Mouse (Mus musculus): Measurements from ENCODE around the gene Cd300lf. TPM values are rescaled to one million over a fixed set of nuclear protein-coding genes. Genes with fewer than 3 reads are reported as not detected.

The Cd300lf gene
- 1.1 and 1.3 TPM in 2 replicates for polyA plus RNA-seq (2015; fragmentation: Nextera tagmentation; extraction: Ambion mirVana)

GRCm38 (mm10) chr11:115133800-115134199 is at the start of gene Cd300lf:
Gene Cd300lf, minus strand, starts transcription at chr11:115133992.
- 72% methylated on average over 8 of the region's 8 CpGs for WGBS
- Histone ChIP-seq H3K27me3 (replicated peaks; ENCODE audit: control insufficient read depth, insufficient read depth, low read length) (no peaks in the 10 kb centered on the region), H3K9ac (ENCODE audit: low read depth, low read length) (no peak within 1 kb of the TSS), H3K4me3 (ENCODE audit: low read depth, low read length) (no peak within 1 kb of the TSS), H3K4me2 (replicated peaks; ENCODE audit: low read depth) (no peak within 1 kb of the TSS), H3K36me3 (ENCODE audit: control insufficient read depth, insufficient read depth) (no peaks in the 10 kb centered on the region), H3K4me1 (replicated peaks; ENCODE audit: control insufficient read depth, insufficient read depth, low read length) (no peaks in the 10 kb centered on the region), H3K9me3 (ENCODE audit: control insufficient read depth) (no peaks in the 10 kb centered on the region), H3K27ac (ENCODE audit: low read depth, low read length) (no peak within 1 kb of the TSS)
- ATAC-seq = no peak
- TF ChIP-seq CTCF (IDR thresholded peaks at IDR 0.05; ENCODE audit: low read depth) = no peak

- TF ChIP-seq CTCF (IDR thresholded peaks at IDR 0.05; ENCODE audit: low read depth) = peak; percentile 96
- Histone ChIP-seq H3K27ac (ENCODE audit: low read depth, low read length) (peak overlapping the region; percentile 46; the same call in 1 of the 2 replicates), H3K9ac (ENCODE audit: low read depth, low read length) (no peak overlapping the region), H3K4me3 (ENCODE audit: low read depth, low read length) (no peak overlapping the region), H3K27me3 (replicated peaks; ENCODE audit: control insufficient read depth, insufficient read depth, low read length) (no peaks in the 10 kb centered on the region), H3K4me1 (replicated peaks; ENCODE audit: control insufficient read depth, insufficient read depth, low read length) (peaks cover 6% of the 10 kb centered on the region; the same call in 1 of the 2 replicates), H3K4me2 (replicated peaks; ENCODE audit: low read depth) (no peak overlapping the region), H3K36me3 (ENCODE audit: control insufficient read depth, insufficient read depth) (peaks cover 31% of the 10 kb centered on the region; the same call in 1 of the 2 replicates), H3K9me3 (ENCODE audit: control insufficient read depth) (no peaks in the 10 kb centered on the region)
- 13% methylated on average over 12 of the region's 12 CpGs for WGBS
- ATAC-seq = peak; percentile 44
These were observed 48.3 kb upstream of the Cd300lf start for GRCm38 (mm10) chr11:115181913-115182638.

- 0 out of 2 replicates have a peak, but pooled peaks have one; percentile 11 for TF ChIP-seq CTCF (IDR thresholded peaks at IDR 0.05; ENCODE audit: low read depth)
- peaks cover 42% of the 10 kb centered on the region; the same call in 1 of the 2 replicates for H3K36me3 ChIP-seq (ENCODE audit: control insufficient read depth, insufficient read depth)
- no peak for ATAC-seq
- no peak overlapping the region for H3K9ac ChIP-seq (ENCODE audit: low read depth, low read length)
- no peak overlapping the region for H3K4me3 ChIP-seq (ENCODE audit: low read depth, low read length)
- no peak overlapping the region for H3K4me2 ChIP-seq (replicated peaks; ENCODE audit: low read depth)
- peaks cover 19% of the 10 kb centered on the region for H3K4me1 ChIP-seq (replicated peaks; ENCODE audit: control insufficient read depth, insufficient read depth, low read length)
- no peak overlapping the region; the same call in 1 of the 2 replicates for H3K27ac ChIP-seq (ENCODE audit: low read depth, low read length)
- H3K9me3 ChIP-seq (ENCODE audit: control insufficient read depth) = no peaks in the 10 kb centered on the region
- WGBS = 73% methylated on average over 6 of the region's 6 CpGs
- H3K27me3 ChIP-seq (replicated peaks; ENCODE audit: control insufficient read depth, insufficient read depth, low read length) = no peaks in the 10 kb centered on the region
These were observed 46.1 kb upstream of the Cd300lf start for GRCm38 (mm10) chr11:115179881-115180280.

- peak overlapping the region; percentile 50; the same call in 1 of the 2 replicates for H3K27ac ChIP-seq (ENCODE audit: low read depth, low read length)
- no peak for ATAC-seq
- no peaks in the 10 kb centered on the region for H3K9me3 ChIP-seq (ENCODE audit: control insufficient read depth)
- H3K27me3 ChIP-seq (replicated peaks; ENCODE audit: control insufficient read depth, insufficient read depth, low read length) = no peaks in the 10 kb centered on the region
- peaks cover 20% of the 10 kb centered on the region for H3K4me1 ChIP-seq (replicated peaks; ENCODE audit: control insufficient read depth, insufficient read depth, low read length)
- TF ChIP-seq CTCF (IDR thresholded peaks at IDR 0.05; ENCODE audit: low read depth) = no peak
- peaks cover 45% of the 10 kb centered on the region; the same call in 1 of the 2 replicates for H3K36me3 ChIP-seq (ENCODE audit: control insufficient read depth, insufficient read depth)
- H3K4me3 ChIP-seq (ENCODE audit: low read depth, low read length) = no peak overlapping the region
- H3K4me2 ChIP-seq (replicated peaks; ENCODE audit: low read depth) = peak overlapping the region; percentile 30; the same call in 1 of the 2 replicates
- 57% methylated on average over 6 of the region's 6 CpGs for WGBS
- no peak overlapping the region for H3K9ac ChIP-seq (ENCODE audit: low read depth, low read length)
These were observed 45.4 kb upstream of the Cd300lf start for GRCm38 (mm10) chr11:115179191-115179590.

GRCm38 (mm10) chr11:115178766-115179165 is 45.0 kb upstream of the Cd300lf start:
- 26% methylated on average over 2 of the region's 2 CpGs for WGBS
- peaks cover 24% of the 10 kb centered on the region for H3K4me1 ChIP-seq (replicated peaks; ENCODE audit: control insufficient read depth, insufficient read depth, low read length)
- H3K9ac ChIP-seq (ENCODE audit: low read depth, low read length) = 0 out of 2 replicates have a peak overlapping the region, but pooled peaks have one; percentile 7
- peak overlapping the region; percentile 50 for H3K27ac ChIP-seq (ENCODE audit: low read depth, low read length)
- TF ChIP-seq CTCF (IDR thresholded peaks at IDR 0.05; ENCODE audit: low read depth) = no peak
- no peaks in the 10 kb centered on the region for H3K9me3 ChIP-seq (ENCODE audit: control insufficient read depth)
- no peak for ATAC-seq
- H3K4me3 ChIP-seq (ENCODE audit: low read depth, low read length) = no peak overlapping the region
- peaks cover 45% of the 10 kb centered on the region; the same call in 1 of the 2 replicates for H3K36me3 ChIP-seq (ENCODE audit: control insufficient read depth, insufficient read depth)
- peak overlapping the region; percentile 30; the same call in 1 of the 2 replicates for H3K4me2 ChIP-seq (replicated peaks; ENCODE audit: low read depth)
- H3K27me3 ChIP-seq (replicated peaks; ENCODE audit: control insufficient read depth, insufficient read depth, low read length) = no peaks in the 10 kb centered on the region

GRCm38 (mm10) chr11:115177559-115178195 is 43.9 kb upstream of the Cd300lf start:
- H3K4me1 ChIP-seq (replicated peaks; ENCODE audit: control insufficient read depth, insufficient read depth, low read length) = peaks cover 34% of the 10 kb centered on the region

More at GRCm38 (mm10) chr11:115177559-115178195, 43.9 kb upstream of the Cd300lf start:
- peak; percentile 78 for ATAC-seq
- WGBS = 15% methylated on average over 10 of the region's 10 CpGs
- peak overlapping the region; percentile 63 for H3K4me2 ChIP-seq (replicated peaks; ENCODE audit: low read depth)
- H3K4me3 ChIP-seq (ENCODE audit: low read depth, low read length) = peak overlapping the region; percentile 23; the same call in 1 of the 2 replicates
- H3K27ac ChIP-seq (ENCODE audit: low read depth, low read length) = peak overlapping the region; percentile 94
- peaks cover 45% of the 10 kb centered on the region; the same call in 1 of the 2 replicates for H3K36me3 ChIP-seq (ENCODE audit: control insufficient read depth, insufficient read depth)
- H3K9ac ChIP-seq (ENCODE audit: low read depth, low read length) = peak overlapping the region; percentile 48; the same call in 1 of the 2 replicates
- TF ChIP-seq CTCF (IDR thresholded peaks at IDR 0.05; ENCODE audit: low read depth) = no peak
- H3K9me3 ChIP-seq (ENCODE audit: control insufficient read depth) = no peaks in the 10 kb centered on the region
- H3K27me3 ChIP-seq (replicated peaks; ENCODE audit: control insufficient read depth, insufficient read depth, low read length) = no peaks in the 10 kb centered on the region
